Mouse (Mus musculus): ENCODE results near the gene Sgms2. TPM values are rescaled to one million over a fixed set of nuclear protein-coding genes. Genes with fewer than 3 reads are reported as not detected.

The Sgms2 gene
- total RNA-seq (2021): 10 to 100 TPM in 1 of 2 experiments, 1 to 10 TPM in 1; 3.3 to 25.5 TPM
- long read RNA-seq, experiment 1, partial matches to known transcripts: 1 of 7 reads
- long read RNA-seq, experiment 1, other reads (novel, unspliced or antisense): 6 of 7 reads
- long read RNA-seq, experiment 2, partial matches to known transcripts: 0 of 1 reads
- long read RNA-seq, experiment 2, other reads (novel, unspliced or antisense): 1 of 1 reads

GRCm38 (mm10) chr3:131491361-131491925, at the start of gene Sgms2:
Gene Sgms2 (minus strand): TSS chr3:131491411.
- no peak for DNase-seq

GRCm38 (mm10) chr3:131525229-131525628, 34.0 kb upstream of the Sgms2 start:
- no peak for DNase-seq

GRCm38 (mm10) chr3:131524779-131525178, 33.6 kb upstream of the Sgms2 start:
- peak; percentile 57 for DNase-seq

- DNase-seq: no peak
Observed at GRCm38 (mm10) chr3:131524210-131524609, 33.0 kb upstream of the Sgms2 start.

- no peak for DNase-seq
Observed at GRCm38 (mm10) chr3:131523749-131524148, 32.5 kb upstream of the Sgms2 start.

- no peak for DNase-seq
Observed at GRCm38 (mm10) chr3:131522243-131522642, 31.0 kb upstream of the Sgms2 start.

- no peak for DNase-seq
Observed at GRCm38 (mm10) chr3:131521206-131521605, 30.0 kb upstream of the Sgms2 start.

- no peak for DNase-seq
Observed at GRCm38 (mm10) chr3:131517756-131518155, 26.5 kb upstream of the Sgms2 start.

GRCm38 (mm10) chr3:131516332-131516999, 25.3 kb upstream of the Sgms2 start:
- no peak for DNase-seq

GRCm38 (mm10) chr3:131511616-131512015, 20.4 kb upstream of the Sgms2 start:
- no peak for DNase-seq

- DNase-seq: no peak
Observed at GRCm38 (mm10) chr3:131508024-131508423, 16.8 kb upstream of the Sgms2 start.

- DNase-seq: no peak
Observed at GRCm38 (mm10) chr3:131504595-131505223, 13.5 kb upstream of the Sgms2 start.

GRCm38 (mm10) chr3:131501677-131502370, 10.6 kb upstream of the Sgms2 start:
- no peak for DNase-seq

- no peak for DNase-seq
Observed at GRCm38 (mm10) chr3:131499651-131500050, 8.4 kb upstream of the Sgms2 start.

- DNase-seq: no peak
Observed at GRCm38 (mm10) chr3:131496506-131497122, 5.4 kb upstream of the Sgms2 start.

- no peak for DNase-seq
Observed at GRCm38 (mm10) chr3:131495076-131495475, 3.9 kb upstream of the Sgms2 start.

- no peak for DNase-seq
Observed at GRCm38 (mm10) chr3:131493194-131493593, 2.0 kb upstream of the Sgms2 start.

GRCm38 (mm10) chr3:131491980-131492379, 769 bp upstream of the Sgms2 start:
- no peak for DNase-seq

- peak; percentile 74 for DNase-seq
Observed at GRCm38 (mm10) chr3:131490143-131490908, 885 bp downstream of the Sgms2 start.

- peak; percentile 65 for DNase-seq
Observed at GRCm38 (mm10) chr3:131489657-131490142, 1.5 kb downstream of the Sgms2 start.

- no peak for DNase-seq
Observed at GRCm38 (mm10) chr3:131488969-131489368, 2.2 kb downstream of the Sgms2 start.
